ENCODE assay signal across 9 mouse cellular contexts in the genomic region with DNA sequence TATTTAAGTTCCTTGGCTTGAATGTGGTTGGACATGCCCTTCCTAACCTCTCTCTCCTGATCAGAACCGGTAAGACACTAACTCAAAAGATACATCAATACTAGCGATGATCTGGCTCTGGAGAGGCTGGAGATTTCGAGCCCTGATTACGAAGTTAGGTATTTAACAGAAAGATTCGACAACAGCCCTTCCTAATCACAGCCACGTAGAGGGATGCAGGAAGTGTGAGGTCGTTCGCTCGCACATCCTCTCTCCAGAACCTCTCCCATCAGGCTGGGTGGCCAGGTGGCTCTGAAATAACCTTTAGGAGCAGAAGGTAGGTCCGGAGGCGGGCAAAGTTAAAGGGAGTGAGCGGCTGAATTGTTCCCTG. TPM values are rescaled to one million over a fixed set of nuclear protein-coding genes. Genes with fewer than 3 reads are reported as not detected.
A peak's percentile ranks its signal among the peaks of the same experiment; 100 is the strongest.
DNase-seq lines count a peak whose midpoint lies in the region; ATAC-seq lines count a peak whose summit lies in the region.
"Had no signal": no experiment of that assay in that cellular context is flagged by ENCODE, and none has a peak within 500 bp of the region (broad histone marks: within the 10 kb centered on the region; RNA-seq: fewer than 3 reads in every experiment).

TSS of gene Spats2 (plus strand) at position 206 of the 370 bp plus-strand sequence.

- H3K4me1 ChIP-seq in megakaryocyte, embryonic 14.5 days: peaks cover 48% of the 10 kb centered on the region
- peaks cover 22% of the 10 kb centered on the region for H3K4me1 ChIP-seq in embryonic facial prominence, embryonic 12.5 days
- H3K4me1 ChIP-seq in hindbrain, embryonic 14.5 days (replicated peaks; ENCODE audit: control insufficient read depth, insufficient read depth, low read length): peaks cover 18% of the 10 kb centered on the region
- peaks cover 3% of the 10 kb centered on the region for H3K4me1 ChIP-seq in liver, embryonic 16.5 days (ENCODE audit: control insufficient read depth, low read depth, low read length)

- DNase-seq in hindbrain, embryonic 14.5 days (ENCODE audit: low spot score): no peak
- no peak for DNase-seq in cerebellum, adult 18-20 months
- no peak for DNase-seq in spleen, postnatal 14 days (ENCODE audit: low spot score in 2 of 2)
- DNase-seq in right cerebral cortex, postnatal 36 days (ENCODE audit: low spot score in 2 of 2): no peak

- no peaks in the 10 kb centered on the region for H3K9me3 ChIP-seq in megakaryocyte, embryonic 14.5 days
- no peaks in the 10 kb centered on the region for H3K9me3 ChIP-seq in embryonic facial prominence, embryonic 12.5 days
- no peaks in the 10 kb centered on the region for H3K9me3 ChIP-seq in hindbrain, embryonic 14.5 days (ENCODE audit: control insufficient read depth, low read length)
- no peaks in the 10 kb centered on the region for H3K9me3 ChIP-seq in liver, embryonic 16.5 days (replicated peaks; ENCODE audit: control insufficient read depth, low read length)

- no peaks in the 10 kb centered on the region for H3K36me3 ChIP-seq in megakaryocyte, embryonic 14.5 days (replicated peaks; ENCODE audit: low read length)
- no peaks in the 10 kb centered on the region for H3K36me3 ChIP-seq in embryonic facial prominence, embryonic 12.5 days
- no peaks in the 10 kb centered on the region for H3K36me3 ChIP-seq in hindbrain, embryonic 14.5 days (replicated peaks; ENCODE audit: control insufficient read depth, insufficient read depth)
- H3K36me3 ChIP-seq in liver, embryonic 16.5 days (ENCODE audit: control insufficient read depth, insufficient read depth): no peaks in the 10 kb centered on the region

- H3K4me2 ChIP-seq in embryonic facial prominence, embryonic 12.5 days (replicated peaks): peak within 1 kb of the TSS; percentile 64
- H3K4me2 ChIP-seq in hindbrain, embryonic 14.5 days (replicated peaks): peak within 1 kb of the TSS; percentile 71
- H3K4me2 ChIP-seq in liver, embryonic 16.5 days (ENCODE audit: low read depth, low read length): peak within 1 kb of the TSS; percentile 86

- H3K4me3 ChIP-seq in megakaryocyte, embryonic 14.5 days (replicated peaks): peak within 1 kb of the TSS; percentile 94
- peak within 1 kb of the TSS; percentile 77 for H3K4me3 ChIP-seq in embryonic facial prominence, embryonic 12.5 days
- H3K4me3 ChIP-seq in hindbrain, embryonic 14.5 days (replicated peaks; ENCODE audit: low read length): peak within 1 kb of the TSS; percentile 61
- peak within 1 kb of the TSS; percentile 71 for H3K4me3 ChIP-seq in liver, embryonic 16.5 days (ENCODE audit: low read depth, low read length)

- peaks cover 17% of the 10 kb centered on the region for H3K27me3 ChIP-seq in megakaryocyte, embryonic 14.5 days (replicated peaks)
- H3K27me3 ChIP-seq in embryonic facial prominence, embryonic 12.5 days: 0 out of 2 replicates have a peak, but pooled peaks cover 5% of the 10 kb centered on the region
- H3K27me3 ChIP-seq in hindbrain, embryonic 14.5 days (ENCODE audit: control insufficient read depth, insufficient read depth, low read length): no peaks in the 10 kb centered on the region
- H3K27me3 ChIP-seq in liver, embryonic 16.5 days (ENCODE audit: control insufficient read depth, insufficient read depth, low read depth, low read length): peaks cover 11% of the 10 kb centered on the region

- H3K27ac ChIP-seq in embryonic facial prominence, embryonic 12.5 days: peak within 1 kb of the TSS; percentile 96
- H3K27ac ChIP-seq in hindbrain, embryonic 14.5 days: peak within 1 kb of the TSS; percentile 94
- peak within 1 kb of the TSS; percentile 76 for H3K27ac ChIP-seq in liver, embryonic 16.5 days (ENCODE audit: low read length)

- WGBS in embryonic facial prominence, embryonic 12.5 days: under 1% methylated on average over 12 of the region's 12 CpGs
- 2% methylated on average over 12 of the region's 12 CpGs for WGBS in hindbrain, embryonic 14.5 days
- WGBS in liver, embryonic 16.5 days (ENCODE audit: insufficient replicate concordance): 2% methylated on average over 12 of the region's 12 CpGs

- H3K9ac ChIP-seq in embryonic facial prominence, embryonic 12.5 days: peak within 1 kb of the TSS; percentile 91
- peak within 1 kb of the TSS; percentile 86 for H3K9ac ChIP-seq in hindbrain, embryonic 14.5 days
- peak within 1 kb of the TSS; percentile 75 for H3K9ac ChIP-seq in liver, embryonic 16.5 days (ENCODE audit: low read depth, low read length)

- no peak for ATAC-seq in megakaryocyte, adult 5-6 weeks (ENCODE audit: poor library complexity, severe bottlenecking)
- no peak for ATAC-seq in embryonic facial prominence, embryonic 12.5 days (ENCODE audit: insufficient number of reproducible peaks, insufficient read depth, low FRiP score, low TSS enrichment)
- no peak for ATAC-seq in hindbrain, embryonic 14.5 days (ENCODE audit: low FRiP score)
- no peak; the same call in 1 of the 2 replicates for ATAC-seq in liver, embryonic 16.5 days (ENCODE audit: low read depth)

RNA-seq across cellular contexts. Expression of gene Spats2, which starts in this region (rescaled TPM):
- 5.3 and 8.2 TPM in 2 replicates for polyA plus RNA-seq in megakaryocyte, embryonic 14.5 days (2012; ENCODE audit: insufficient read depth, low replicate concordance)
- total RNA-seq in megakaryocyte, adult 5-6 weeks (2015): not detected in 2 replicates
- not detected in 2 replicates for total RNA-seq in megakaryocyte, adult 5-6 weeks (2017)
- 69.4 and 73.4 TPM in 2 replicates for polyA plus RNA-seq in embryonic facial prominence, embryonic 12.5 days (2016; fragmentation: Nextera tagmentation; extraction: Ambion mirVana)
- 33.7 and 33.8 TPM in 2 replicates for polyA plus RNA-seq in hindbrain, embryonic 14.5 days (2014; fragmentation: Nextera tagmentation; extraction: Ambion mirVana)
- 5.5 and 6.0 TPM in 2 replicates for polyA plus RNA-seq in liver, embryonic 16.5 days (2015; fragmentation: Nextera tagmentation; extraction: Ambion mirVana)
- total RNA-seq: hematopoietic stem cell, adult 5-6 weeks had no signal
